Mouse (Mus musculus): ENCODE measurements around the gene Wwtr1.
A peak's percentile ranks its signal among the peaks of the same experiment; 100 is the strongest.

The Wwtr1 gene

DNA sequence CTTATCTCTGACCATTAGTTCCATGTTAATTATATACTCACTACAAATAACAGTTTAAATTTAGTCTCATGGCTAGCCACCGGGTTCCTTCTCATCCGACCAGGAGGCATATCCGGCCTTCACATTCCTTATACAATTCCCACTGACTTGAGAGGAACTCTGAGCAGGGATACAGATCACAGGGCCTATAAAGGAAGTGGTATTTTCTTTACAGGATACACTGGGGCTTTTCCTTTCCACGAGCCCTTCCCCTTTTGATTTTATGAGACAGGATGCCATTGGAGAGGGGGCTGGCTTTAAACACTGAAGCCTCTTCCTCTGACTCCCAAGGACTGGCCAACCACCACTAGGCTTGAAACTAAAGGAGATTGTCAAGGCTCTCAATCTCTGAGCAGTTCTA lies 59.6 kb downstream of the Wwtr1 start:
- no peak for DNase-seq (ENCODE audit: low read depth, low spot score)

DNA sequence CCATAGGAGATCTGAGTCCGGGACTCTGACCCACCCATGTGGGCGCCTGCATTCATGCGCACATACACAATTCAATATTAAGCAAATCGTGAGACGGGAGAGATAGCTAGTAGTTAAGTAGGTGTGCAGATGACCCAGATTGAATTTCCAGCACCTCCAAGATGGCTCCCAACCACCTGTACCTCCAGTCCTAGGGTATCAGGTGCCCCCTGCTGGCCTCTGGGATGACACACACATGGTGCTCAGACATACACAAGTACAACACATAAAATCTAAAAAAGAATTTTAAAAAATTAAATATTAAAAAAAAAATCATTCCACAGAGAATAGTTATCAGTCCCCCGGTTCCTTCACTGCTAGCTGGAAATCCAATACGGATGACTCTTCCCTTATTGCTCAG lies 60.7 kb downstream of the Wwtr1 start:
- no peak for DNase-seq (ENCODE audit: low read depth, low spot score)

DNA sequence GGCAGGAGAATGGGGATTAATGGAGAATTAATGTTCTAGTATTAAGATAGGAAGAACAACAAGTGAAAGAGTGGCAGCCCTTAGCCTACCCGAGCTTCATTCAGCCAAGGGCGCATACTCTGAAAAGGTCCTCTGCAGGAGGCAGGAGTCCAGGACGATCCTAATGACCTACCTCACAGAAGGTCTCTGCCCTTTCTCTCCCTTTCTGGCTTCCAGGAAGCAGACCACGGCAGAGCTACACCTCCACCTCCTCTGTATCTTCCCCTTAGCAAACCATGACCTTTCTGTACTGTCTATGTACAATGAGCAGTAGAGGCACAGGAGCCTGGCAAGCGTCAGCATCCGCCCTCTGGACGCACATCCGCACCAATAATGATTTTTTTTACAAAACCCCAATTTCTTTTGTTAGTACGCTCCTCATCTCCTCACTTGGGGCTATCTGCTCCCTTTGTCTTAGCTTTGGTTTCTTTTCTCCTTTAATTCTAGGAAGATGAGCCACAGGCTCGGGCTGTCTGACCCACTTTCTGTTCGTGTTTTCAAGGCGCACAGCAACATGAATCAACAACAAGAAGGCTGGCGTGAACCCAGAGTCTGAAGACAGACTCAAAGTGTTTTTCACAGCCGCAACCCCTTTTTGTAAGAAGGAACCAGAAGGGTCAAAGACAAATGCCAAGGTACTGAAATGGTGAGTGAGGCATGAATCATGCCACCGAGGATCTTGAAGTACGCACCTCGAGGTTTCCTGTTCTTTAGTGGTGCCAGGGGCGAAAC lies 63.7 kb downstream of the Wwtr1 start:
- DNase-seq (ENCODE audit: low read depth, low spot score) = no peak

DNA sequence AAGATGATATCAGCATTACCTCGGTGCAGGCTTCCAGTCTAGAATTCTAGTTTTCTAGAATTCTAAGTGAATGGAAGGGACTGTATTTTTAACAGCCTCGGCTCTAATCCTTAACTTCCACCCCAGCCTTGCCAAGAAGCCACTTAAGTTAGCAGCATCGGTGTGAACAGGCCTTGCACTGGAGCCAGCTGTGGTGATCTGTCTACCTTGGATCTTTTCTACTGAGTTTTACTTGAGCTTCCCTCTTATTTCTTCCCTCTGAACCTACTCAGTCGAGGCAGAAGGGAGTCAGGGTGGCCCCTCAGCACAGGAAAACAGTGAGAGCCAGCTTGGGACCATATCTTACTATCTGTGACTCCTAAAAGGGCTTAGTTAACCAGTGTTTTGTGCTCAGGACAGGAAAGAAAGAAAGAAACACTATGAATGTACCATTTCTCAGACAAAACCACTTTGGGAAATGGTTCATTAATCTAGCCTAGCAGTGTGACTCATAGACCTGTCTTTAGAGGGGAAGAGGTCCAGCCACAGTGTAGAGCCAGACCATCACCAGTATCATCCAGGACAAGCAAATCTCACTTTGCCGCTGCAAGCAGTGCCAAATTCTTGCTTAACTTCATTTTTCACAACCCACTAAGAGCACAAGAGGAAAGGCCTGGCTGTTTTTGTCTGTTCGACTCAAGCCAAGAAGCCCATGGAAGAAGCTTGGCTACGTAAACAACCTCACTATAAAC lies 65.6 kb downstream of the Wwtr1 start:
- DNase-seq (ENCODE audit: low read depth, low spot score) = no peak

GRCm38 (mm10) chr3:57505991-57506390 lies 69.7 kb downstream of the Wwtr1 start:
- no peak for DNase-seq (ENCODE audit: low read depth, low spot score)

DNA sequence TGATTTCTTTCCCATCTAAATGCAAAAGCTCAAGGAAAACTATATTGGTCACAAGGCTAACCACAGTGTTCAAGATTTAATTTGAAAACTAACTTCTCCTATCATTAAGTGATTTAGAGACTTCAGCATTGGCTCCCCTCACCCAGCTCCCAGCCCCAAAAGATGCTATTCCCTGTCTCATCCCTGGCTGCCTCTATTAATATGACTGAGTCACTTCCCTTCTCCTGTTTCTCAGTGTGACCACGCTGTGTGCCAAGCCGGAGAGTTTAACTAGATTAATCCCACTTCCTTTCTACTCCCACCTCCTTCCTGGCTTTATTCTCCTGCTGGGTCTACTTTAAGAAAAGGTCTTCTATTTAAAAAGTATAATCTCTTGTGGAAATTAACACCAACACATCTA lies 71.0 kb downstream of the Wwtr1 start:
- DNase-seq (ENCODE audit: low read depth, low spot score) = peak; percentile 48

DNA sequence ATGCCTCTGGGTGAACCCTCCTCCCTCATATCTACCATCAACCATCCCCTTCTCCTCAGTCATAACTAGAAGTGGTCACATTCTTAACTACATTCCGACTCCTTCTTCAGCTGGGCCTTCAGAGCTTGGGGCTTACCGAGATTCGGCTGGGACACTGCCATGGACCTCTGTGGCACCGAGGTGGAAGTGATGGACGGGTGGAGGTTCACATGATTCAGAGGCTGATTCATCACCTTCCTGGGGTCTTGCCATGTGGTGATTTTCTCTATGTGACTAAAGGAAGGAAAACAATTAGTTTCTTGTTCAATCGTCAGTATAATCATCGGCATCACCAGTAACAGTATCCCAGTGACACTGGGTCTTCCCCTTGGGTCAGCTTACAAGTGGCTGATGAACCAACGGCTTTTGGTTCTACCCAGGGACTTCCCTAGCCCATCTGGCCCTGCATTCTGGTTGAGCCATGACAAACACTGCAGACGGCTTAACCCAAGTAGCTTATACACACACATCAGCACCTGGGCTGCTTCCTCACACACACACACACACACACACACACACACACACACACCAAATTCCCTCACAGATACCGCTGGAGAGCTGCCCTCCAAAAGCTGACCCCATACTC lies 74.0 kb downstream of the Wwtr1 start:
- DNase-seq (ENCODE audit: low read depth, low spot score) = no peak

DNA sequence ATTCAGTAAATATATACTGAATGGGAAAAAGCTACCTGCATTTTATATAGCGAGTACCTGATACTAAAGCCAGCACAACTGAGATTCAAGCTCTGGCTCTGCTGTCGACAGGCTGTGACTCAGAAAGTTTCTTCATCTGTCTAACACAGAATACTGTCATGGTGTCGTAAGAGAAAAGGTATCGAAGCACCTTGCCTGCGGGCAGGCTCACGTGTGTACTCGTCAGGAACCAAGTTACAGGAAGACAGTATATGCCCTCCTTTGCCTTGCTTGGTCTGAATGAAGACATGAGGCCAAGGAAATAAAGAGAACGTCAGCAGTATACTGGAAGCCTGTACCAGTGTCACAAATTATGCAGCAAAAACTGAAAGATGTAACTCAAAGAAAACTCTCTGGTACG lies 74.9 kb downstream of the Wwtr1 start:
- no peak for DNase-seq (ENCODE audit: low read depth, low spot score)

- no peak for DNase-seq (ENCODE audit: low read depth, low spot score)
These were observed 77.9 kb downstream of the Wwtr1 start for GRCm38 (mm10) chr3:57497791-57498190.

GRCm38 (mm10) chr3:57496428-57496827 lies 79.3 kb downstream of the Wwtr1 start:
- no peak for DNase-seq (ENCODE audit: low read depth, low spot score)

DNA sequence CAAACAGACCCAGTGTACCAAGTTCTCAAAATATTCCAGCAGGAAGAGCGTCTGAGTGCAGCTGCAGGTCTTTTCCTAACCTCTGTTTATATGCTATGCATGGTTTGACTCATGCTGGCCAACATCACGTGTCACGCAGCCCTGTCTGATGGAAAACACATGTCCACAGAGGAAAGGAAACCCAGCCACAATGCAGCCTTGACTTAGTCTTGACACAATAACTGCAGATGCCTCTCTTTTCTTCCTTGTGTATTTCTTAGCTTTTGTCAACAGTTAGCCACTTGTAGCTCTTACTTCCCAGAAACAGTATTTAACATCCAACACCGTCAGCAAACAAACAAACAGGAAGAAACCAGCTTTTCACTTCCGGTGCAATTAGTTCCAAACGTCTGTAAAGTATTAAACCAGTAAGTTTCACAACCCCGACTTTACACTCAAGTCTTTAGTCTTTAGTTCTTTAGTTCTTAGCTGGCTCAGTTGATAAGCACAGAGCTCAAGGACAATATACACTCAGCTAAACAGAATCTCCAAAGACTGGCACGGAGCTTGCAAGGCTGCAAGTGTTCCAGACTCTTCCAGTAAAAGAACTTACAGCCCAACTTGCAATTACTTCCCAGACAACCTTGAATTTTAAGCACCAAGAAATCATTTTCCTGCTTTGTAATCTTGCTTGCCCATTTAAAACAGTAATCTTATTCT lies 88.1 kb downstream of the Wwtr1 start:
- DNase-seq (ENCODE audit: low read depth, low spot score) = no peak

GRCm38 (mm10) chr3:57486068-57486467 lies 89.6 kb downstream of the Wwtr1 start:
- no peak for DNase-seq (ENCODE audit: low read depth, low spot score)

DNA sequence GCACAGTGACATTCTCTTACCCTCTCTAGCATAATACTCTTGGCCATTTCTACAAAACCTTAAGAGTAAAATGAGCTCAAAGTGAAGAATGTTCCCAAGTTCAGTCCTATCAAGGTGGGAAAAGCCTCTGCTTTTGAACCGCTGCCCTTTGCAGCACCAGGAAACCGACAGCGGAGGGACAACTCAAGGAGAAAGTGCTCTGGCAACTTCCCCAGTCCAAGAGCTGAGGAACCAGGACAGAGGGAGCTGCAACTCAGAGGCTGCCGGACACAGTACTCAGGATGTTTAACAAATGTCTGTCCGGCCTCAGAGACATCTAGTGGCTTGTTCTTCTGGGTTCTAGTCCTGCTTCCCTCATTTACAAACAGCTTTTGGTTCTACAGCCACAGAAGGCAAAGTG lies 93.7 kb downstream of the Wwtr1 start:
- no peak for DNase-seq (ENCODE audit: low read depth, low spot score)

DNA sequence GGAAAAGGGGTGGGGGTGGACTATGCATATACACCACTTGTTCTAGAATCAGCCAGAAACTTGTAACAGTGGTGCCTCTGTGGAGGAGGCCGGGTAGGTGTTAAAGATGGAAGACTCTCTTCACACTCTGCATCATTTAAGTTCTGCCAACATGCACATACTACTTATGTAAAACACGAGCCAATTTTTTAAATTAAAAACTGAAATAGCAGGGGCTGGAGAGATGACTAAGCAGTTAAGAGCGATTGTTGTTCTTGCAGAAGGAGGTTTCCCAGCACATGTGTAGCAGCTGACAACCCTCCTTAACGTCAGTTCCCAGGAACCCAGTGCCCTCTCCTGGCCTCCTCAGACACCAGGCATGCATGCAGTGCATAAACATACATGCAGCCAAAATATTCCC lies 95.1 kb downstream of the Wwtr1 start:
- peak; percentile 62 for DNase-seq (ENCODE audit: low read depth, low spot score)

DNA sequence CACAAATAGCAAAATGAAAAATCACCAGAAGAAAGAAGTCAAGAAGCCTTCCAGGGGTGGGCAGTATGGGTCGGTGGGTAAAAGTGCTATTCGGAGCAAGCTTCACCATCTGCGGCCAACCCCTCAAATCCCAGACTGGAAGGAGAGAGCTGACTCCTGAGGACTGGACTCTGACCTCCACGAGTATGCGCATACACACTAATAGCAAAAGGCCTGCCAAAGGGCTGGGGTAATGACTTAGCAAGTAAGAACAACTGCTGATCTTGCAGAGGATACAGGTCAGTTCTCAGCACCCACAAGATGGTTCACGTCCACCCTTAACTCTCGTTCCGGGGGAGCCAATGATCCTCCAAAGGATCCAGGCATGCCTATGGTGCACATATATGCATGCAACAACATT lies 101.3 kb downstream of the Wwtr1 start:
- no peak for DNase-seq (ENCODE audit: low read depth, low spot score)

- no peak for DNase-seq (ENCODE audit: low read depth, low spot score)
These were observed 103.3 kb downstream of the Wwtr1 start for GRCm38 (mm10) chr3:57472407-57472806.

- DNase-seq (ENCODE audit: low read depth, low spot score) = no peak
These were observed 104.6 kb downstream of the Wwtr1 start for GRCm38 (mm10) chr3:57470981-57471601.

GRCm38 (mm10) chr3:57470326-57470725 lies 105.4 kb downstream of the Wwtr1 start:
- DNase-seq (ENCODE audit: low read depth, low spot score) = no peak

DNA sequence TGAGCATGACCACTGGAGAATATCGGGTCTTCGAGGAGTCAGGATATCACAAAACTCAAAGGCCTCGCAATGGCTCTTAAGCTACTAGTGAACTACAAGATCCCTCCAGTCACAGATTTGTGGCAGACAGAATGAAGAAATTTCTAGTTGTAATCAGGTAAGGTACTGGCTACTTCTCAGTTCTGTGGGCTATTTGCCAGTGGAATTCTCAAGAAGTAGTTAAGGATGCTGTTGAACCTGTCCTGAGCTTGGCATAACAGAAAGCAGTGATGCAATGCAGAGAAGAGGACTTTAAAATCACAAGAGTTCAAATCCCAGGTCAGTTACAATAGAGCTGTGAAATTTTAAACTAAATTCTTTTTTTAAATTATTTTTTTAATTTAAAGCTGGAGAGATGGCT lies 106.4 kb downstream of the Wwtr1 start:
- DNase-seq (ENCODE audit: low read depth, low spot score) = no peak

- DNase-seq (ENCODE audit: low read depth, low spot score) = no peak
These were observed 109.4 kb downstream of the Wwtr1 start for GRCm38 (mm10) chr3:57466289-57466688.

GRCm38 (mm10) chr3:57463302-57463701 lies 112.4 kb downstream of the Wwtr1 start:
- no peak for DNase-seq (ENCODE audit: low read depth, low spot score)

DNA sequence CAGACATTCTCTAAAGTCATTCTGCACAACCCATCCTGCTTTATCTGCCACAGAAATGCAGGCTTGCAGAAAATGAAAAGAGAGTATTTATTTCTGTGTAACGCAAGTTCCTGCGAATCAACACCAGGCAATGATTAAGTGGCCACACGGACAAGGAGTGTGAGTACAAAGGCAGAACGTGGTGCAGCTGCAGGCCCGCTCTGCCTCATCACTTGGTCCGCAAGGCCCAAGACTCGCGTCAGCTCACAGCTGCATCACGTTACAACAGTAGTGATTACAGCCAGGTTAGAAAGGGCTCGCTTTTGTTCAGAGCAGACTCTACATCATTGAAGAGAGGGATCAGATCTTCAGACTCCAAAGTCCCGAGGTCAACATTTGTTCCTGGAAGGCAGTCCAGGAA lies 117.1 kb downstream of the Wwtr1 start:
- no peak for DNase-seq (ENCODE audit: low read depth, low spot score)
